Mouse (Mus musculus) adrenal gland, postnatal 0 days (tissue): Measurements from ENCODE around the gene Smtnl2. TPM values are rescaled to one million over a fixed set of nuclear protein-coding genes. Genes with fewer than 3 reads are reported as not detected.

Experiments used
- microRNA-seq: library from miRNA; unstranded; fragments of <30 nt; microRNA quantifications from one replicate; pipeline ENCODE4, GENCODE M21; 2016; ENCODE audit warnings: borderline replicate concordance; ENCODE audit not compliant: insufficient number of aligned reads
- polyA plus RNA-seq: library from polyadenylated mRNA; unstranded; fragments of >200 nt; fragmentation: Nextera tagmentation; extraction: Ambion mirVana; gene quantifications from 2 replicates; pipeline ENCODE4 v1.2.1, GENCODE M21; 2015

Gene Smtnl2
- 17.9 and 22.4 TPM in 2 replicates for polyA plus RNA-seq

DNA sequence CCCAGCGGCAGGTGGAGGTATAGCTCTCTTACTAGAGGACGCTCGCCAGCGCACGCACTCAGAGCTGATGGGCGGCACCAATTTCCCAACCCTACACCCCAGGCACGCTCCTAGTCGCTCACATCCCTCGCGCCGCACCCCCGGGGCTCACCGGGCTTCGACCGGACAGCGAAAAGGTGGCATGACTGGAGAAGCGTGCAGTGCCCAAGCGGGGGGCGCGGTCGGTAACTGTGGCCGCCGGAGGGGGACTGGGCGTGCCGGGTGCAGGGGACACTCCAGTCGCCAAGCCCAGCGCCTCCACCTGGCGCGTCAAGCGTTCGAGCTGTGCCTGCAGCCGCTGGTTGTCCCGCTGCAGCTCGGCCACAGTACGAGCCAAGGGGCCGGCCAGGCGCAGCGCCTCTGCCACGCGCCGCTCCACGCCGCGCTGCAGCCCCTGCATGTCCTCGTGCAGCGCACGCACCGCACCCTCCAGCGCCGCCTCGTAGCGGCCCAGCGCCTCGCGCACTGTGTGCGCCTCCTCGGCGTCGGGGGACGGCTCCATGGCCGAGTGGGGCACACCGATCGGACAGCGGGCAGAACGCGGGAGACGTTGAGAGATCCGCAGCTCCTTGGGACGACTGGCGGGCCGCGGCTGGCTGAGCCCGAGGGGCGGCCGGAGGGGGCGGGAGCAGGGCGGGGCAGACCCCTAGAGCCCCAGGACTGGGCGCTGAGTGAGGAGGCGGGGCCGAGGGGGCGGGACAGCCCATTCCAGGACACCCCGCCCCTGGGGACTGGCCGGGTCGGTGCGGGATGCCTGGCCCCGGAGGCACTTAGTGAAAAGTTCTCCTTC, at the start of gene Smtnl2:
TSS of gene Smtnl2 (minus strand) at position 621 of the 829 bp plus-strand sequence.

DNA sequence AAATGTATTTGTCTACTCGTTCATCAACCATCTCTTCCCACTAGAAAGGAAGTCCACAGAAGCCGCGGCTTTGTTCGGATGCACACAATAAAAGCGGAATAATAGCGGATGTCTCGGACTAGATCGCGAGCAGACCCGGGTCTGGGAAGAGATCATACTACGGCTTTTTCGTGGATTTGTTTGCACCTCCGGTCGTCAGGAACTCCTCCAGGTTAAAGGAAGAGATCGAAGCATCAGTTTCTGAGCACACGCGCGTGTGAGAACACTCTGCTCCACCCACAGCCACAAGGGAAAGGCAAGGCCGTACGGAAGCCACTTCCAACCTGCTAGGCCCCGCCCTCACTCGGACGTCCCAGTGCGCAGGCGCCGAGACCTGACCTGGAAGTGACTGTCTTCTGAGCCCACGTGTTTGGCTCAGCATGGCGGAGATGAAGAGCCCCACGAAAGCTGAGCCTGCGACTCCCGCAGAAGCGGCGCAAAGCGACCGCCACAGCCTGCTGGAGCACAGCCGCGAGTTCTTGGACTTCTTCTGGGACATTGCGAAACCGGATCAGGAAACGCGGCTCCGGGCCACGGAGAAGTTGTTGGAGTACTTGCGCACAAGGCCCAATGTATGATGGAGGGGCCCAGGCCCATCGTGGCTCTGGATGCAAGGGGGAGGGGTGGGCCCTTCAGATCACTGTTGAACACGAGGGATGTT, 29.6 kb upstream of the Smtnl2 start, which contains the start of gene Mybbp1a:
TSS of gene Mybbp1a (plus strand) at position 391 of the 700 bp plus-strand sequence.

DNA sequence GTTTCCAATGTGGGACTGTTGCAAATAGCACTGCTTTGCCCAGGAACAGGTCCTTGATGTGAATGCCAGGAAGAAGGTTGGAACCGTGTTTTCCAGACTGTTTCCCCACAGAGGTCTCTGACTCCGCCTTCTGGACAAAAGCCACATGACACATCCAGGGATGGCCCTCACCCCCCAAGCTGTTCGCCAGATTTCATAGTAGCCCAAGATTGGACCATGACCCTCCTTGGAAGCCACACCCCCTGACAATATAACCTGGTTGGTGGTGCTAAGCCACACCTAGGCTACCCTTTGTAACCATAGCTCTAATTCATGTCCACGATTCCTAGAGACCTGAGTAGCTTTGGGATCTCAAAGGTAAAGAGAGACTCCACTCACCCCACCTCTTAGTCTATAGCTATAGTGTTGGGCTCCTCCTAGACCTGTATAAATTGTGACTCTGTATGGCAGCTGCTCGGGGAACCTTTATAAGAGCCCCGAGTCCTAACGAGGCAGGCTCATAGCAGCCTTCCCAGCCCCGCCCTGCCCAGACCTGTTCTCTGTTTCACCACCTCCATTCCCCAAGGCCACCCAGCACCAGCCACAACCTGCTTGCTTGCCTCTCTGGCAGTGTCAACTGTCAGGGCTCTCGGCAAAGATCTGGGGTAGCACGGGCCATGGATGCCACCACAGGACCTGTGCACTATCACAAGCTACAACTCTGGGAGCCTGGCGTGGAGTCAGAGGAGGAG, 23.6 kb upstream of the Smtnl2 start, which contains the start of gene Ggt6:
TSS of gene Ggt6 (plus strand) at position 564 of the 731 bp plus-strand sequence.

DNA sequence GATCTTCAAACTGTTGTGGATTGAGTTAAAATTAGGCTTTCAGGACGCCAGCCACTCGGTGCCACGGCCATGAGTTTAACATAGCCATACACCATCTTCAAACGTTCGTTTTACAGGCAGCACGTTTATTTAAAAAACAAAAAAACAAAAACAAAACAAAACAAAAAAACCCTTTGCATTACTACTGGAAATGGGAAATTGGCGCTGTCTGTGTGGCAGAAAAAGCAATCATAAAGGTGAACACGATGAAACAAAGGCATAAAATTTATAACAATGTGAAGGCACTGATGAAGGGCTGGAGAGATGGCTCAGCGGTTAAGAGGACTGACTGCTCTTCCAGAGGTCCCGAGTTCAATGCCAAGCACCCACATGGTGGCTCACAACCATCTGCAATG, 49.2 kb downstream of the Smtnl2 start, which contains the start of gene Tekt1:
TSS of gene Tekt1 (minus strand) at position 96 of the 395 bp plus-strand sequence.

Small RNAs within 50 kb of the gene (microRNA-seq; reads per million reads assigned to microRNA genes)
- gene Mir6338 = not detected

Other genes starting within 250 kb of the Smtnl2 start
- 0.05 and 0.07 TPM in 2 replicates for gene Gm43951, start 204.9 kb downstream of the Smtnl2 start, polyA plus RNA-seq
- gene 4933427D14Rik, start 204.3 kb downstream of the Smtnl2 start, polyA plus RNA-seq = 6.8 and 8.3 TPM in 2 replicates
- gene Txndc17, start 204.2 kb downstream of the Smtnl2 start, polyA plus RNA-seq = 214 and 269 TPM in 2 replicates
- gene Med31, start 196.1 kb downstream of the Smtnl2 start, polyA plus RNA-seq = 54.8 and 92.9 TPM in 2 replicates
- gene Slc13a5, start 144.5 kb downstream of the Smtnl2 start, polyA plus RNA-seq = 0.18 TPM in 1 of 2 replicates, not detected in the other
- gene Xaf1, start 110.1 kb downstream of the Smtnl2 start, polyA plus RNA-seq = 76.5 and 82.7 TPM in 2 replicates
- 0.11 TPM in 1 of 2 replicates, not detected in the other for gene Fbxo39, start 97.3 kb downstream of the Smtnl2 start, polyA plus RNA-seq
- gene Tekt1, start 49.3 kb downstream of the Smtnl2 start, polyA plus RNA-seq = 0.52 and 0.87 TPM in 2 replicates
- gene Ggt6, start 23.8 kb upstream of the Smtnl2 start, polyA plus RNA-seq = 0.60 and 0.83 TPM in 2 replicates
- 39.7 and 61.8 TPM in 2 replicates for gene Mybbp1a, start 29.6 kb upstream of the Smtnl2 start, polyA plus RNA-seq
- 1.8 and 2.5 TPM in 2 replicates for gene Spns2, start 78.2 kb upstream of the Smtnl2 start, polyA plus RNA-seq
- gene Spns3, start 138.8 kb upstream of the Smtnl2 start, polyA plus RNA-seq = 0.14 and 0.37 TPM in 2 replicates
- gene Ube2g1, start 195.6 kb upstream of the Smtnl2 start, polyA plus RNA-seq = 44.7 and 62.7 TPM in 2 replicates